Mouse (Mus musculus) midbrain, postnatal 0 days (tissue): ENCODE results near the gene Kif21b. TPM values are rescaled to one million over a fixed set of nuclear protein-coding genes. Genes with fewer than 3 reads are reported as not detected.

ENCODE experiments used
- ATAC-seq: fragments of 200-750 bp; cut with Nextera tagmentation; 2 replicates; pipeline ENCODE4 v1.8.0; 2017; ENCODE audit warnings: moderate number of reproducible peaks, mild to moderate bottlenecking, moderate TSS enrichment, moderate library complexity; ENCODE audit not compliant: low FRiP score
- DNase-seq: peaks from one replicate; pipeline ENCODE4 v3.0.0-alpha.2; 2015; ENCODE audit warnings: low spot score
- H3K27ac ChIP-seq: fragments of 300-500 bp; sonication (generic); 2 replicates; pipeline ENCODE4 v1.5.1; 2014; ENCODE audit warnings: low read depth, mild to moderate bottlenecking, low read length, mixed read lengths
- H3K27me3 ChIP-seq: fragments of 300-500 bp; sonication (generic); 2 replicates; pipeline ENCODE4 v1.6.1; 2014; ENCODE audit warnings: low read length, control low read depth, mixed read lengths; ENCODE audit not compliant: insufficient read depth
- H3K36me3 ChIP-seq: fragments of 300-500 bp; sonication (generic); 2 replicates; pipeline ENCODE4 v1.6.1; 2014; ENCODE audit warnings: low read length, control low read depth, mixed read lengths; ENCODE audit not compliant: insufficient read depth
- H3K4me1 ChIP-seq: fragments of 300-500 bp; sonication (generic); 2 replicates; pipeline ENCODE4 v1.6.1; 2014; ENCODE audit warnings: mild to moderate bottlenecking, control low read depth, antibody characterized with exemption, low read length, mixed read lengths; ENCODE audit not compliant: insufficient read depth
- H3K4me2 ChIP-seq: fragments of 300-500 bp; sonication (generic); 2 replicates; pipeline ENCODE4 v1.6.1; 2014; ENCODE audit warnings: low read depth, mild to moderate bottlenecking, low read length, mixed read lengths; ENCODE audit not compliant: poor library complexity, severe bottlenecking
- H3K4me3 ChIP-seq: fragments of 300-500 bp; sonication (generic); 2 replicates; pipeline ENCODE4 v1.5.1; 2014; ENCODE audit warnings: low read depth, mild to moderate bottlenecking, low read length, moderate library complexity
- H3K9ac ChIP-seq: fragments of 300-500 bp; sonication (generic); replicated peaks from 2 replicates; pipeline ENCODE4 v1.6.1; 2014; ENCODE audit warnings: mild to moderate bottlenecking, low read length, moderate library complexity, mixed read lengths; ENCODE audit not compliant: poor library complexity, severe bottlenecking
- H3K9me3 ChIP-seq: fragments of 300-500 bp; sonication (generic); 2 replicates; pipeline ENCODE4 v1.6.1; 2016; ENCODE audit warnings: low read length, control low read depth
- CTCF ChIP-seq: IDR thresholded peaks from 2 replicates; pipeline ENCODE4 v1.5.1; 2016; ENCODE audit warnings: antibody characterized with exemption, mild to moderate bottlenecking
- WGBS: fragments of 180-500 bp; shearing (Covaris S2); extraction: QIAGEN DNeasy Blood & Tissue Kit; methylation state at CpG from one replicate; pipeline ENCODE4 v1.1.7; 2014; 5-methylcytosine and 5-hydroxymethylcytosine counted together
- polyA plus RNA-seq: library from polyadenylated mRNA; unstranded; fragments of >200 nt; fragmentation: Nextera tagmentation; extraction: Ambion mirVana; gene quantifications from 2 replicates; pipeline ENCODE4 v1.2.1, GENCODE M21; 2015
- total RNA-seq: library from RNA; depleted of rRNA; stranded (reverse); fragments of >200 nt; gene quantifications from 2 replicates; pipeline ENCODE4 v1.2.3, GENCODE M21; 2014

The Kif21b gene
- total and polyA plus RNA-seq, 2 experiments from 2014 or later = 32.1 to 160 TPM

DNA sequence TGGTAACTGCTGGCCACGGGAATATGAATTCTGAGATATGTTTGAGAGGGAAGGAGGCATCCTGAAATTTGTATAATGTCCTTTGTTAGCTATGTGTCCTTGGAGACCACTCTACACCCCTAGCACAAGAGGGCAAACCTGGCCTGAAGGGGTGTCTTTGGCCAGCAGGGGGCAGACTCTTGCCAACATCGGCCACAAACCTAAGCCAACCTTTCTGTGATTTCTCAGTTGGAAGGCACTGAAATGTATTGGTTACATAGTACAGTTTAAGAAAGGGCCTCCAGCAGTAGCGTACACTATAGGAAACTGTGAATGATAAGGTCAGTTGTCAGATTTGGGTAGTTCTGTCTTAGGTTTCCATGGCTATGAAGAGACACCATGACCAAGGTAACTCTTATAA lies 15.0 kb upstream of the Kif21b start:
- no peaks in the 10 kb centered on the region for H3K36me3 ChIP-seq
- peak; percentile 71 for TF ChIP-seq CTCF
- DNase-seq = peak; percentile 50
- peak; percentile 20; the same call in 1 of the 2 replicates for ATAC-seq
- H3K9me3 ChIP-seq = no peaks in the 10 kb centered on the region
- H3K9ac ChIP-seq = no peak overlapping the region
- peaks cover 6% of the 10 kb centered on the region; the same call in 1 of the 2 replicates for H3K4me1 ChIP-seq
- 43% methylated on average over 3 of the region's 3 CpGs for WGBS
- H3K4me3 ChIP-seq = no peak overlapping the region
- no peak overlapping the region for H3K27ac ChIP-seq
- H3K4me2 ChIP-seq = no peak overlapping the region
- H3K27me3 ChIP-seq = no peaks in the 10 kb centered on the region

DNA sequence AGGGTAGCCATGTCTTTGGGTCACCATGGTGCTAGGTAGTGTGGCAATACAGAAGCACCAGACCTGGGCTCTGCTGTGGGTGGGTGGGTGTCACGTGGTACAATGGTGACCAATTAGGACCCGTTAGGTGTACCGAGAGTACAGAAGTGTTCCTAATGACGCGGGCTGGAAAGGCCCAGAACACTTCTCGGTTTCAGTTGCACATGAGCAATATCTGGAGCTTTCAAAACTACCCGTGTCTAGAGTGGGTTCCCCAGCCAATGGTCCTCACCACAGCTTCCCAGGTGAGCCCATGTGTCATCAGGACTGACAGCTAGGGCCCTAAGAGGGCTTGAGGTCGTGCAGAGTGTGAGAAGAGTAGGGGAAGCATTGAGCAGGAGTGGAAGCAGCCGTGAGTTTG lies 14.1 kb upstream of the Kif21b start:
- DNase-seq = no peak
- Histone ChIP-seq H3K9me3 (no peaks in the 10 kb centered on the region), H3K4me3 (no peak overlapping the region), H3K4me2 (no peak overlapping the region), H3K9ac (no peak overlapping the region), H3K4me1 (peaks cover 6% of the 10 kb centered on the region; the same call in 1 of the 2 replicates), H3K36me3 (no peaks in the 10 kb centered on the region), H3K27ac (no peak overlapping the region), H3K27me3 (no peaks in the 10 kb centered on the region)
- no peak for ATAC-seq
- 85% methylated on average over 9 of the region's 9 CpGs for WGBS
- TF ChIP-seq CTCF = no peak

DNA sequence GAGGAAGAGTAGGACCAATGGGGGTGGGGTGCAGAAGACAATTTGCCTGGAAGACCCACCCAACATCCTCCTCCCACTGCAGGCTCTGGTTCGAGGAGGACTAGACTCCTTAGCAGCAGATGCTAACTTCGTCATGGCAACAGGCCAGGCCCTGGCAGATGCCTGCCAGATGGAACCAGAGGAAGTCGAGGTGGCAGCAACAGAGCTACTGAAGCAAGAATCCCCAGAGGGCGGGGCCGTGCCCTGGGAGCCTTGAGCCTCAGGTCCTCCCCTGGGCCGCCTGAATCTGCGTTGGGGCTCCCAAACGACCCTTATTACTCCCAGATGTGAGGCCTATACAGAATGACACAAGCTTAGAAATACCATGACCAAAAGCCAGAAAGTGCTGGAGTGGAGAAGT lies 12.3 kb upstream of the Kif21b start:
- Histone ChIP-seq H3K27ac (no peak overlapping the region), H3K9ac (no peak overlapping the region), H3K9me3 (no peaks in the 10 kb centered on the region), H3K27me3 (no peaks in the 10 kb centered on the region), H3K4me3 (no peak overlapping the region), H3K4me2 (no peak overlapping the region), H3K36me3 (no peaks in the 10 kb centered on the region), H3K4me1 (peaks cover 6% of the 10 kb centered on the region; the same call in 1 of the 2 replicates)
- no peak for TF ChIP-seq CTCF
- ATAC-seq (peak; percentile 22; the same call in 1 of the 2 replicates), DNase-seq (peak; percentile 71)
- WGBS = 36% methylated on average over 8 of the region's 8 CpGs

DNA sequence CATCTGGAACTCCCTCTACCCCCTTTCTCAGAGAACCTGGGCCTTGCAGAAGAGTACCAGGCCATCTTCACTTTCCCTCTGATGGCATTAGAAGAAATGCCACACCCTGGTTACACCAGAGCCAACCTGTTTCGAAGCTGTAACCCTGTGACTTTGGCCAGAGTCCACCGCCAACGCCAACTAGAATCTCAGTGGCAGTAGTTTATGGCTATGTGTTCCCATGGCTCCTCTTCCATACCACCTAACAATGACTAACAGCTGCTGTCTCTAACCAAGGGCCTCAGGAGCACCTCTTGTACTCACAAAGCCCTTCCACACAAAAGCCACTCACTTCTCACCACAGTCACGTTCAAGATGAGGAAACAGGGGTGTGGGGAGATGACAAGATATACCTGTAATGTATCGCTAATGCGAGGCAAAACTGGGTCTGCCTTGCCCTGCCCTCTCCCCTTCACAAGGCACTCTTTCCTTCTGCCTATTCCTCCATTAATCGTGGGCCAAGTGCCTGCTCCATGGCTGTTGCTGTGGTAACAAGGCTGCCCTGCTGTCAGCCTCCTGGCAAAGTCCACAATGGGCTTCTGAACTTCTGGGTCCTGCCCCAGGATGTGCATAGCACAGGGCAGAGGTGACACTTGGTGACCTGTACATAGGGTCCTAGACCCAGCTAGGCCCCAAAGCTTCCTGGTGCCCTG lies 11.5 kb upstream of the Kif21b start:
- Histone ChIP-seq H3K4me3 (no peak overlapping the region), H3K27me3 (no peaks in the 10 kb centered on the region), H3K9me3 (no peaks in the 10 kb centered on the region), H3K4me1 (peaks cover 6% of the 10 kb centered on the region; the same call in 1 of the 2 replicates), H3K27ac (no peak overlapping the region), H3K4me2 (no peak overlapping the region), H3K36me3 (no peaks in the 10 kb centered on the region), H3K9ac (no peak overlapping the region)
- ATAC-seq = no peak
- TF ChIP-seq CTCF = no peak
- peak; percentile 62 for DNase-seq
- 70% methylated on average over 7 of the region's 7 CpGs for WGBS

DNA sequence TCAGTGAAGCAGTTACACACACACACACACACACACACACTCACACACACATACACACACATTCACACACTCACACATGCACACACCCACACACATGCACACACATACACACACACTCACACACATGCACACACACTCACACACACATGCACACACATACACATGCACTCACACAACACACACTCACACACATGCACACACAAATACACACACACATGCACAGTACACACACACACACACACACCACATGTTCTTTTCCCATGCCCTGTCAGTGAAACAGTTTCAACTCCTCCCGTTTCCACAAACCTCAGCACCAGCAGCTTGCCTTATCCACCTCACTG lies 11.0 kb upstream of the Kif21b start:
- no peak for DNase-seq
- no peak for ATAC-seq
- Histone ChIP-seq H3K36me3 (no peaks in the 10 kb centered on the region), H3K9me3 (no peaks in the 10 kb centered on the region), H3K4me1 (peaks cover 6% of the 10 kb centered on the region; the same call in 1 of the 2 replicates), H3K4me3 (no peak overlapping the region), H3K4me2 (no peak overlapping the region), H3K27ac (no peak overlapping the region), H3K27me3 (no peaks in the 10 kb centered on the region), H3K9ac (no peak overlapping the region)
- 73% methylated on average over 1 of the region's 1 CpGs for WGBS
- TF ChIP-seq CTCF = no peak

DNA sequence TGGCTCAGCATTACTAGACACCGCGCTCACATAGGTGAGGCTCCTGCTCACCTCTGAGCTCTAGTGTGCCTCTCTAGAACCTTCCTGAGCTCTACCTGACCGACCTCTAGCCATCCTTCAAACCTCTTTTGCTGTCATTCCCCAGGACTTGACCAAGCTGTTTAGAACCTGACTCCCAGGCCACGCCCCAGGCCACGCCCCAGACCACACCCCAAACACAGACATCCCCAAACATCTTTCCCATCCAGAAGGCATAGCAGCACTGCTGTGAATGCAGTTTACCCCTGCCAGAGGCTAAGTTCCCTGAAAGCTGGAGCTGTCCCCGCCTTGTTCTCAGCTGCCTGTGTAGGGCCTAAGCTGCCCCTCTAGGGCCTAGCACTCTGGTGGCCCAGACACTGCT lies 10.4 kb upstream of the Kif21b start:
- no peak for ATAC-seq
- Histone ChIP-seq H3K9ac (no peak overlapping the region), H3K9me3 (no peaks in the 10 kb centered on the region), H3K27ac (no peak overlapping the region), H3K4me3 (no peak overlapping the region), H3K27me3 (no peaks in the 10 kb centered on the region), H3K4me1 (peaks cover 6% of the 10 kb centered on the region; the same call in 1 of the 2 replicates), H3K36me3 (no peaks in the 10 kb centered on the region), H3K4me2 (no peak overlapping the region)
- no peak for DNase-seq
- no peak for TF ChIP-seq CTCF
- 56% methylated on average over 6 of the region's 6 CpGs for WGBS
